Mouse (Mus musculus): ENCODE measurements around the gene Prkd1. TPM values are rescaled to one million over a fixed set of nuclear protein-coding genes. Genes with fewer than 3 reads are reported as not detected.

Prkd1 gene
- polyA plus RNA-seq, 1 experiment = 6.8 TPM

GRCm38 (mm10) chr12:50301334-50301733 lies 347.6 kb downstream of the Prkd1 start:
- Histone ChIP-seq H3K4me1 (ENCODE audit: control insufficient read depth, insufficient read depth, low read length) (no peaks in the 10 kb centered on the region), H3K4me3 (replicated peaks; ENCODE audit: extremely low read depth, low read depth, low read length) (no peak overlapping the region)
- no peak for DNase-seq
- TF ChIP-seq CTCF (IDR thresholded peaks at IDR 0.05; ENCODE audit: insufficient read depth, low read length) (no peak), POLR2A (IDR thresholded peaks at IDR 0.05; ENCODE audit: borderline replicate concordance, extremely low read depth, low read depth, low read length) (no peak)
- WGBS = 27% methylated on average over 1 of the region's 1 CpGs

DNA sequence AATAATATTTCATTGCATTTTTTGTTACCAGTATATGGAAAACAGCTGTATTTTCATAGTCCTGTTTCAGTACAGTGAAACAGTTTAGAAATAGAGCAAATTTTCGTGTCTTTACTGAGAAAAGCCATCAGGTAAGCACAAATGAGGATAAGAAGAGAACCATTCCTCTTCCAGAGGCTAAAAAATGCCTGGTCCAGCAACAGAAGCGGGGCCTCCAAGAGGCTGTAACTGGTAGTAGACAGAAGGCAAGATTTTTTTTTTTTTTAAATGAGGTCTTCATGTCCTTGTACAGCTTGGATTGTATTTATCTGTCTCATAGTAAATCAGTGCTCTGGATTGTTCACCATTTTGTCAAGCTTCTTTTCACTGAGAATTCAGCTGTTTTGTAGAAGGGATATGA lies 352.8 kb downstream of the Prkd1 start:
- TF ChIP-seq CTCF (IDR thresholded peaks at IDR 0.05; ENCODE audit: insufficient read depth, low read length) = no peak
- TF ChIP-seq POLR2A (IDR thresholded peaks at IDR 0.05; ENCODE audit: borderline replicate concordance, extremely low read depth, low read depth, low read length) = no peak
- WGBS = 57% methylated on average over 2 of the region's 2 CpGs
- no peak for DNase-seq
- Histone ChIP-seq H3K4me1 (ENCODE audit: control insufficient read depth, insufficient read depth, low read length) (no peaks in the 10 kb centered on the region), H3K4me3 (replicated peaks; ENCODE audit: extremely low read depth, low read depth, low read length) (no peak overlapping the region)

- no peak for DNase-seq
- Histone ChIP-seq H3K4me1 (ENCODE audit: control insufficient read depth, insufficient read depth, low read length) (no peaks in the 10 kb centered on the region), H3K4me3 (replicated peaks; ENCODE audit: extremely low read depth, low read depth, low read length) (no peak overlapping the region)
- 68% methylated on average over 2 of the region's 2 CpGs for WGBS
- no peak for TF ChIP-seq POLR2A (IDR thresholded peaks at IDR 0.05; ENCODE audit: borderline replicate concordance, extremely low read depth, low read depth, low read length)
- no peak for TF ChIP-seq CTCF (IDR thresholded peaks at IDR 0.05; ENCODE audit: insufficient read depth, low read length)
These were observed 353.3 kb downstream of the Prkd1 start for GRCm38 (mm10) chr12:50295549-50295948.

- no peak for TF ChIP-seq CTCF (IDR thresholded peaks at IDR 0.05; ENCODE audit: insufficient read depth, low read length)
- TF ChIP-seq POLR2A (IDR thresholded peaks at IDR 0.05; ENCODE audit: borderline replicate concordance, extremely low read depth, low read depth, low read length) = no peak
- Histone ChIP-seq H3K4me1 (ENCODE audit: control insufficient read depth, insufficient read depth, low read length) (no peaks in the 10 kb centered on the region), H3K4me3 (replicated peaks; ENCODE audit: extremely low read depth, low read depth, low read length) (no peak overlapping the region)
- no peak for DNase-seq
- WGBS = 59% methylated on average over 3 of the region's 3 CpGs
These were observed 356.1 kb downstream of the Prkd1 start for GRCm38 (mm10) chr12:50292834-50293233.

Measured in lung, adult 2 months (tissue).